Mouse (Mus musculus): ENCODE results near the gene Myh9. TPM values are rescaled to one million over a fixed set of nuclear protein-coding genes. Genes with fewer than 3 reads are reported as not detected.
"Not testable (repeated sequence)": the region's sequence is repeated elsewhere in the genome, so short reads cannot be mapped to it uniquely, and the experiment has no call there.

Myh9 gene
- polyA plus RNA-seq, 1 experiment from 2014 or later: 59.3 TPM

DNA sequence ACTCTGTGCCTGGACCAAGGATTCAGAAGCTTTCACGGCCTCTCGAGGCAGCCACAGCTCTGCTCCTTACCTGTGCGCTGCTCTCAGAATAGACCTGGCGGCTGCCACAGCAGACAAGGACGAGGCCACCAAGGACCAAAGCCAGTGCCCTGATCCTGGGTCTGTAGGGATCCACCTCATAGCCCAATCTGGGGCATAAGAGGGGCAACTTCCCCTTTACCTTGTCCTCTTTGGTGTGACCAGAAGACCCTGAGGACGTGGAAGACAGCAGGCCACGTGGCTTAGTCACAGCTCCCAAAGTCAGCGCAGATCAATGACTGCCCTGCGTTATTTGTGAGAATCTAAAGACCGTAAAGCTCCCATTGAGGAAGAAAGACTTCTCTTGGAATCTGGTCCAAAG lies 109.1 kb downstream of the Myh9 start:
- H3K4me1 ChIP-seq (ENCODE audit: insufficient read depth, low read depth, low read length); H3K9me3 ChIP-seq (ENCODE audit: low read length): not testable (repeated sequence)

DNA sequence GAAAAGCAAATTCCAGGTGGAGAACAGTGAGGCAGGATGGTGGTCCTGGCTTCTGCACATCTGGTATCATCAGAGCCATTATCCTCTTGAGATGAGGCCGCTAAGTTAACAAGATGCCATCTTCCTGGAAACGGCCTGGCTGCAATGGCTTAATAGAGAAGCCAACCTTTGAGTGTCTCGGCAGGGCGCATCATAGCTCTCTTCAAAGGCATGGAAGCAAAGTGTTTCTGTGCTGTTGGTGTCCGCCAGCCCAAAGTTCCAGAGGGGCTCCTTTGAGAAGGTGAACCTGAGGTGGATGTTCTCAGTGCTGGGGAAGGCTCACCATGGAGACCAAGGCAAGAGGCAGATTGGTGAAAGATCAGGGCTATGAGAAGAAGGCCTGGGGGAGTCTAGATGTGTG lies 110.4 kb downstream of the Myh9 start:
- no peak overlapping the region for H3K9ac ChIP-seq (replicated peaks; ENCODE audit: low read depth)
- DNase-seq (ENCODE audit: low spot score): no peak
- ATAC-seq: no peak
- no peak overlapping the region for H3K27ac ChIP-seq (ENCODE audit: low read length)
- H3K9me3 ChIP-seq (ENCODE audit: low read length): no peaks in the 10 kb centered on the region
- 86% methylated on average over 5 of the region's 5 CpGs for WGBS
- no peak overlapping the region for H3K4me2 ChIP-seq (replicated peaks; ENCODE audit: low read depth, low read length)
- TF ChIP-seq CTCF (IDR thresholded peaks at IDR 0.05) (no peak), EP300 (IDR thresholded peaks at IDR 0.05) (no peak)
- no peak overlapping the region for H3K4me3 ChIP-seq (ENCODE audit: low read depth, low read length)
- H3K27me3 ChIP-seq (replicated peaks; ENCODE audit: insufficient read depth, low read length): no peaks in the 10 kb centered on the region
- H3K36me3 ChIP-seq (ENCODE audit: insufficient read depth, low read length): no peaks in the 10 kb centered on the region
- H3K4me1 ChIP-seq (ENCODE audit: insufficient read depth, low read depth, low read length): no peaks in the 10 kb centered on the region

More for the DNA sequence above, 109.1 kb downstream of the Myh9 start:
- not testable (repeated sequence) for H3K4me3 ChIP-seq (ENCODE audit: low read depth, low read length); ATAC-seq; H3K9ac ChIP-seq (replicated peaks; ENCODE audit: low read depth); H3K27ac ChIP-seq (ENCODE audit: low read length); H3K27me3 ChIP-seq (replicated peaks; ENCODE audit: insufficient read depth, low read length); H3K4me2 ChIP-seq (replicated peaks; ENCODE audit: low read depth, low read length); DNase-seq (ENCODE audit: low spot score); H3K36me3 ChIP-seq (ENCODE audit: insufficient read depth, low read length)
- 64% methylated on average over 10 of the region's 10 CpGs for WGBS

DNA sequence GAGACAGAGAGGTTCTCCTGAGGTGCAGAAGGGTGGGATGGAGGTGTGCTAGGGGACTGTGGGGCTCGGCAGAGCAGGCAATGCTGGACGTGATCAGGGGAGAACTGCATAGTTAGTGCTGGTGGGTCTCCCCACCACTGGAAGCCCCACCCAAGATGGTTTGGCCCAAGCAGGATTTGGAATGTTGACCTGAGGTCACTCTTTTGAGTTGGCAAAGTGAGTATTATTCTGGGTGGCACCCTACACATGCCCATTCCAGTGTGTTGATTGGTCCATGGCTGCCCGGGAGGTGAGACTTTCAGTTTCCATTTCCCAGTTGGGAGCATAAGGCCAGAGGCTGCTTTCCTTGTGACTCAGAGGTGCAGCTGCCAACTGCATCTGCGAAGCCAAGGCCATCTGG lies 113.2 kb downstream of the Myh9 start, which contains the start of gene Apol9b:
Apol9b (plus strand) TSS at position 301 of the 400 bp plus-strand sequence.
- H3K36me3 ChIP-seq (ENCODE audit: insufficient read depth, low read length); H3K4me3 ChIP-seq (ENCODE audit: low read depth, low read length); ATAC-seq; H3K9ac ChIP-seq (replicated peaks; ENCODE audit: low read depth); DNase-seq (ENCODE audit: low spot score); H3K4me2 ChIP-seq (replicated peaks; ENCODE audit: low read depth, low read length); H3K9me3 ChIP-seq (ENCODE audit: low read length); H3K27ac ChIP-seq (ENCODE audit: low read length); H3K27me3 ChIP-seq (replicated peaks; ENCODE audit: insufficient read depth, low read length); H3K4me1 ChIP-seq (ENCODE audit: insufficient read depth, low read depth, low read length): not testable (repeated sequence)
- 100% methylated on average over 1 of the region's 4 CpGs for WGBS

DNA sequence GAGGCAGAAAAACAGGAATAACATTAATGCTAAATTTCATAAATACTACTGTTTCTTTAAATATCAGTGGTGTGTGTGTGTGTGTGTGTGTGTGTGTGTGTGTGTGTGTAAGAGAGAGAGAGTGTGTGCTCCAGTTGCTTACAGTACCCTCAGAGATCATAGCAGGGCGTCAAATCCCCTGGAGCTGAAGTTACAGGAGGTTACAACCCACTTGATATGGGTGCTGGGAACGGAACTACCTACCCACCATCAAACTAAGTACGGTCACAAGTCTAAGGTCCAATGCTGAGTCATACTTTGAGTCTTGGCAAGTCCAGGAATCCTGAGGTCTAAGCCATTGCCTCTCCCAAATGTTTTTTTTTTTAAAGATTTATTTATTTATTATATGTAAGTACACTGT lies 114.2 kb downstream of the Myh9 start:
- DNase-seq (ENCODE audit: low spot score); H3K4me1 ChIP-seq (ENCODE audit: insufficient read depth, low read depth, low read length); ATAC-seq; H3K4me3 ChIP-seq (ENCODE audit: low read depth, low read length); H3K27ac ChIP-seq (ENCODE audit: low read length); H3K9ac ChIP-seq (replicated peaks; ENCODE audit: low read depth); H3K9me3 ChIP-seq (ENCODE audit: low read length); H3K27me3 ChIP-seq (replicated peaks; ENCODE audit: insufficient read depth, low read length); H3K36me3 ChIP-seq (ENCODE audit: insufficient read depth, low read length); H3K4me2 ChIP-seq (replicated peaks; ENCODE audit: low read depth, low read length): not testable (repeated sequence)
- 67% methylated on average over 3 of the region's 3 CpGs for WGBS

DNA sequence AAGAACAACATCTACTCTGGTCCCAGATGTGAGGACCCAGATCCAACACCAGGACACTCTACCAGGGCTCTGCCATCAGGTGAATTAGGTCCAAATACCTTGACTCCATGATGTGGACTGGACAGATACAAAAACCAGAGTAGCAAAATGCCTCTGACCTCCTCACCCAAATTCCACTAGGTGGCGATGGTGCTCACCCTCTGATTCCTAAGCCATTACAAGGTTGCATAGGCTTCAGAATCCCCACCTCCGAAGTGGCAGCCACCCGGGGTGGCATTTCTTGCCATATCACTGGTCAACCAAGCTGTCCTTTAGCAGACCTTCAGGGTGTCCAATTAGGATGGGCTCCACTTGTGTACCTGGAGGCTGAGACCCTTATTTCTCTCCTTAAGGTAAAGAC lies 114.8 kb downstream of the Myh9 start:
- H3K27ac ChIP-seq (ENCODE audit: low read length); H3K9ac ChIP-seq (replicated peaks; ENCODE audit: low read depth); H3K4me2 ChIP-seq (replicated peaks; ENCODE audit: low read depth, low read length); H3K36me3 ChIP-seq (ENCODE audit: insufficient read depth, low read length); ATAC-seq; H3K9me3 ChIP-seq (ENCODE audit: low read length); H3K27me3 ChIP-seq (replicated peaks; ENCODE audit: insufficient read depth, low read length); H3K4me3 ChIP-seq (ENCODE audit: low read depth, low read length); H3K4me1 ChIP-seq (ENCODE audit: insufficient read depth, low read depth, low read length): not testable (repeated sequence)
- TF ChIP-seq CTCF (IDR thresholded peaks at IDR 0.05): peak; percentile 63
- WGBS: 3% methylated on average over 3 of the region's 3 CpGs
- peak; percentile 23 for DNase-seq (ENCODE audit: low spot score)

DNA sequence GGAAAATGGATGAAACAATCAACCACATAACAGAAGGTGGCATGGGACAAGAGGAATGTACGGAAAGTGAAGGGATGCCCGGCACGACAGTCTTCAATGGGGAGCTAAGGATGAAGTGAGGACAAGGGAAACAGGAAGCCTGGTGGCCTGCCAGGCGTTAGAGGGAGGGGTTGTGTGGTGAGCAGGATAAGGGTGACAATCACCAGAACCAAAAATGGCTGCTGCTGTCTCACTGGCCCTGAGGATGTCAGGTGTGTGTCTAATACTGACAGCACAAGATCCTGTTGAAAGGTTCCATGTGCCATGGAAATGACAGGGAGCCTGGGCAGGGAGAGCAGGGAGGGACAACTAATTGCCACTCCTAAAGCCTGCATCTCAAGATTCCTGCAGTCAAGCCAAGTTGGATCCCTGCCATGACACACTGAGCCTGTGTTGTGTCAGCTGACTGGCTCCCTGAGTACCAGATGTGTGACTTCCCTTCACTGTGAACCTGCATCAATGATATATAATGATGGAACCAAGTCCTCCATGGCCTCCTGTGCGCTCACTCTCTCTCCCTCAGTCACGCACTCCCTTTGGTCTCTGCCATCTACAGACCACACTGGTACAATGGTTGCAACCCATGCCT lies 116.5 kb downstream of the Myh9 start:
- WGBS: 49% methylated on average over 6 of the region's 6 CpGs
- H3K27me3 ChIP-seq (replicated peaks; ENCODE audit: insufficient read depth, low read length); H3K27ac ChIP-seq (ENCODE audit: low read length); DNase-seq (ENCODE audit: low spot score); H3K36me3 ChIP-seq (ENCODE audit: insufficient read depth, low read length); H3K4me2 ChIP-seq (replicated peaks; ENCODE audit: low read depth, low read length); H3K4me1 ChIP-seq (ENCODE audit: insufficient read depth, low read depth, low read length); H3K9me3 ChIP-seq (ENCODE audit: low read length); H3K9ac ChIP-seq (replicated peaks; ENCODE audit: low read depth); H3K4me3 ChIP-seq (ENCODE audit: low read depth, low read length): not testable (repeated sequence)
- ATAC-seq: 0 out of 2 replicates have a peak, but pooled peaks have one; percentile 16

DNA sequence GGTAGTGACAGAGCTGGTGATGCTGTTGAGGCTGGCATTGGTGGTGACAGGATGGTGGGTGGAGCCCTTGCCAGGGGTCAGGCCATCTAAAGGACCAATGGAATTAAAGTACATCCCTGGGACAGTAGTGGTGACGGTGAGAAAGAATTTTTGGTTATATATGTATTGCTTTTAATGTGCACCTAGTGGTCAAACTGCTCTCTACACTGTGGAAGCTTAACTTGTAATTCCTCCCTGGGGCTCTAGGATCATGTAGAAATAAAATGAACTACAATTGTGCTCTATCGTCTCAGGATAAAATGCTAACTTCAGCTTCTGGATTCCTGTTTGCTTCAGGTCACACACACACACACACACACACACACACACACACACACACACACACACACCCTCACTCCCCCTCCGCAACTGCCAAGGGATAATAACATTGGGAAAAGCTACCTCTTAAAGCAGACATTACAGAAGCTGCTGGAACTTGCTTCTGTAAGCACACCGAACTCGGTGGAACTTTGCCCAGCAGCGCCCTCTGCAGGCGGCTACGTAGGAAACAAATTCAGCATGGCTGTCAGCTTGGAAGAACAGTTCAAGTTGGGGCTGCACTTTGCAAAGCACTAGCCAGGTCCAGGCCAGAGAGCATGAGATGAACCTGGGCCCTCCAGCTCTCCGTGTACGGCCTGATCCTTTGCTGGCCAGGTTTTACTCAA lies 117.6 kb downstream of the Myh9 start:
- peak; percentile 46 for ATAC-seq
- not testable (repeated sequence) for H3K4me1 ChIP-seq (ENCODE audit: insufficient read depth, low read depth, low read length); H3K4me3 ChIP-seq (ENCODE audit: low read depth, low read length); H3K4me2 ChIP-seq (replicated peaks; ENCODE audit: low read depth, low read length); DNase-seq (ENCODE audit: low spot score); H3K27ac ChIP-seq (ENCODE audit: low read length); H3K36me3 ChIP-seq (ENCODE audit: insufficient read depth, low read length); H3K9ac ChIP-seq (replicated peaks; ENCODE audit: low read depth); H3K9me3 ChIP-seq (ENCODE audit: low read length); H3K27me3 ChIP-seq (replicated peaks; ENCODE audit: insufficient read depth, low read length)
- 20% methylated on average over 2 of the region's 10 CpGs for WGBS

DNA sequence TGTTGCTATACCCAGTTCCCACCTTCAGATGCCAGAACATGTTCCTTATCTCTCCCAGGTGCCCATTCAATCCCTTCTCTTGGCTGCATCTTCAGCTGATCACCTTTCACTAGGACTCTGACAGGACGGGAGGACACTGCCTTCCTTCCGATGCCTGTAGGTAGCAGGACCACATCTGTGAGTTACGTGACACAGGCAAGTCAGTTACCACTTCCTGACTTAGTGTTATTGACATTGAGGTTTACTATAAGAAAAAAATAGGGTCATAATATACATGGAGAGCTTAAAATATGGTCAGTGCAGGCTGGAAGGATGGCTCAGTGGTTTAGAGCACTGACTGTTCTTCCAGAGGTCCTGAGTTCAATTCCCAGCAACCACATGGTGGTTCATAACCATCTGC lies 120.5 kb downstream of the Myh9 start:
- not testable (repeated sequence) for H3K9ac ChIP-seq (replicated peaks; ENCODE audit: low read depth); H3K4me2 ChIP-seq (replicated peaks; ENCODE audit: low read depth, low read length); DNase-seq (ENCODE audit: low spot score); H3K36me3 ChIP-seq (ENCODE audit: insufficient read depth, low read length); ATAC-seq; H3K27ac ChIP-seq (ENCODE audit: low read length); H3K9me3 ChIP-seq (ENCODE audit: low read length); H3K27me3 ChIP-seq (replicated peaks; ENCODE audit: insufficient read depth, low read length); H3K4me1 ChIP-seq (ENCODE audit: insufficient read depth, low read depth, low read length); H3K4me3 ChIP-seq (ENCODE audit: low read depth, low read length)
- WGBS: no CpG with 5 or more reads among the region's 3 CpGs

DNA sequence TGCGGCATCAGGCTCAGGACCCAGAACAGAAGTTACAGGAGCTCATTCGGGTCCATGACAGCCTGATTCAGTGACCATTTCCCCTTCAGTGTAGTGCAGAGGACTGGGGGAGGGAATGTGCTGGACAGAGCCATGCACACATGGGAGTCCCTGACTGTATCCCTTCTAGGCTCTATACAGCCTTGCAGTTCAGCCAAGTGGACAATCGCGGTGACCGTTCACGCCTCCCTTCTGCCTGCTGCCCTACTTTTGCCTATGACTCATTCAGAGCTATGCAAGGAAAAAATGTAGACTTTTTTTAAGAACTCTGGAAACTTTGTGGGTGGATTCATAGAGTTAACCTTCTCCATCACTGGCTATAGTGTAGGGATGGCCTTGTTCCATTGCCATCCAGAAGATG lies 123.7 kb downstream of the Myh9 start:
- H3K9ac ChIP-seq (replicated peaks; ENCODE audit: low read depth); H3K27ac ChIP-seq (ENCODE audit: low read length); H3K4me1 ChIP-seq (ENCODE audit: insufficient read depth, low read depth, low read length); H3K27me3 ChIP-seq (replicated peaks; ENCODE audit: insufficient read depth, low read length); H3K9me3 ChIP-seq (ENCODE audit: low read length); H3K36me3 ChIP-seq (ENCODE audit: insufficient read depth, low read length); H3K4me2 ChIP-seq (replicated peaks; ENCODE audit: low read depth, low read length); H3K4me3 ChIP-seq (ENCODE audit: low read depth, low read length): not testable (repeated sequence)
- 66% methylated on average over 2 of the region's 6 CpGs for WGBS
- ATAC-seq (peak; percentile 41; the same call in 1 of the 2 replicates), DNase-seq (ENCODE audit: low spot score) (peak; percentile 4)

Measured in lung, postnatal 0 days (tissue).